Mouse (Mus musculus) limb, embryonic 11.5 days (tissue): ENCODE data around the gene Med27. TPM values are rescaled to one million over a fixed set of nuclear protein-coding genes. Genes with fewer than 3 reads are reported as not detected.

Experiments
- ATAC-seq: fragments of 200-750 bp; cut with Nextera tagmentation; 2 replicates; pipeline ENCODE4 v1.8.0; 2017; ENCODE audit warnings: low read depth; ENCODE audit not compliant: insufficient number of reproducible peaks, low FRiP score, low TSS enrichment
- DNase-seq: peaks from one replicate; pipeline ENCODE4 v3.0.0-alpha.2; 2015; ENCODE audit warnings: low spot score
- H3K27ac ChIP-seq: fragments of 300-500 bp; sonication (generic); replicated peaks from 2 replicates; pipeline ENCODE4 v1.5.1; 2014; ENCODE audit warnings: low read depth, mild to moderate bottlenecking, low read length
- H3K27me3 ChIP-seq: fragments of 300-500 bp; sonication (generic); 2 replicates; pipeline ENCODE4 v1.6.1; 2014; ENCODE audit warnings: mild to moderate bottlenecking, low read length, mixed read lengths; ENCODE audit not compliant: control insufficient read depth, insufficient read depth
- H3K36me3 ChIP-seq: fragments of 300-500 bp; sonication (generic); 2 replicates; pipeline ENCODE4 v1.6.1; 2014; ENCODE audit warnings: mild to moderate bottlenecking, low read length, moderate library complexity, mixed read lengths; ENCODE audit not compliant: control insufficient read depth, insufficient read depth
- H3K4me1 ChIP-seq: fragments of 300-500 bp; sonication (generic); 2 replicates; pipeline ENCODE4 v1.6.1; 2014; ENCODE audit warnings: low read length, mixed read lengths; ENCODE audit not compliant: control insufficient read depth, insufficient read depth
- H3K4me2 ChIP-seq: fragments of 300-500 bp; sonication (generic); 2 replicates; pipeline ENCODE4 v1.6.1; 2014; ENCODE audit warnings: low read depth, mild to moderate bottlenecking, moderate library complexity; ENCODE audit not compliant: severe bottlenecking
- H3K4me3 ChIP-seq: fragments of 300-500 bp; sonication (generic); 2 replicates; pipeline ENCODE4 v1.5.1; 2014; ENCODE audit warnings: low read depth, low read length
- H3K9ac ChIP-seq: fragments of 300-500 bp; sonication (generic); 2 replicates; pipeline ENCODE4 v1.6.1; 2014; ENCODE audit warnings: mild to moderate bottlenecking, low read length
- H3K9me3 ChIP-seq: fragments of 300-500 bp; sonication (generic); 2 replicates; pipeline ENCODE4 v1.6.1; 2016; ENCODE audit warnings: low read length; ENCODE audit not compliant: control insufficient read depth
- WGBS: fragments of 180-500 bp; shearing (Covaris S2); extraction: QIAGEN DNeasy Blood & Tissue Kit; methylation state at CpG from one replicate; pipeline ENCODE4 v1.1.7; 2014; 5-methylcytosine and 5-hydroxymethylcytosine counted together
- polyA plus RNA-seq: library from polyadenylated mRNA; unstranded; fragments of >200 nt; fragmentation: Nextera tagmentation; extraction: Ambion mirVana; gene quantifications from 2 replicates; pipeline ENCODE4 v1.2.1, GENCODE M21; 2014

Gene Med27
- polyA plus RNA-seq, 1 experiment from 2014 or later, result 56.3 TPM

GRCm38 (mm10) chr2:29472952-29473437 lies 126.4 kb downstream of the Med27 start:
- Histone ChIP-seq H3K4me1 (no peaks in the 10 kb centered on the region; the same call in 1 of the 2 replicates), H3K9ac (no peak overlapping the region), H3K36me3 (no peaks in the 10 kb centered on the region), H3K9me3 (no peaks in the 10 kb centered on the region), H3K27me3 (no peaks in the 10 kb centered on the region), H3K27ac (no peak overlapping the region), H3K4me2 (no peak overlapping the region), H3K4me3 (no peak overlapping the region)
- WGBS, result 91% methylated on average over 4 of the region's 4 CpGs
- no peak for DNase-seq
- ATAC-seq, result no peak

GRCm38 (mm10) chr2:29473907-29474306 lies 127.3 kb downstream of the Med27 start:
- WGBS, result 70% methylated on average over 2 of the region's 2 CpGs
- H3K4me1 ChIP-seq, result no peaks in the 10 kb centered on the region
- DNase-seq (no peak), ATAC-seq (no peak)
- no peak overlapping the region for H3K27ac ChIP-seq
- no peaks in the 10 kb centered on the region for H3K27me3 ChIP-seq
- H3K9ac ChIP-seq, result no peak overlapping the region
- H3K36me3 ChIP-seq, result no peaks in the 10 kb centered on the region
- no peak overlapping the region for H3K4me2 ChIP-seq
- no peaks in the 10 kb centered on the region for H3K9me3 ChIP-seq
- H3K4me3 ChIP-seq, result no peak overlapping the region

GRCm38 (mm10) chr2:29476702-29477101 lies 130.1 kb downstream of the Med27 start:
- no peaks in the 10 kb centered on the region for H3K4me1 ChIP-seq
- H3K4me2 ChIP-seq, result no peak overlapping the region
- H3K9me3 ChIP-seq, result no peaks in the 10 kb centered on the region
- H3K9ac ChIP-seq, result no peak overlapping the region
- H3K4me3 ChIP-seq, result no peak overlapping the region
- WGBS, result 89% methylated on average over 1 of the region's 1 CpGs
- no peaks in the 10 kb centered on the region for H3K36me3 ChIP-seq
- no peak overlapping the region for H3K27ac ChIP-seq
- DNase-seq, result no peak
- H3K27me3 ChIP-seq, result no peaks in the 10 kb centered on the region
- no peak for ATAC-seq

GRCm38 (mm10) chr2:29481856-29482255 lies 135.2 kb downstream of the Med27 start:
- H3K9ac ChIP-seq, result no peak overlapping the region
- no peak overlapping the region for H3K4me2 ChIP-seq
- DNase-seq, result no peak
- no peaks in the 10 kb centered on the region for H3K27me3 ChIP-seq
- WGBS, result 50% methylated on average over 8 of the region's 8 CpGs
- peaks cover 20% of the 10 kb centered on the region; the same call in 1 of the 2 replicates for H3K4me1 ChIP-seq
- no peak overlapping the region for H3K4me3 ChIP-seq
- no peaks in the 10 kb centered on the region for H3K36me3 ChIP-seq
- no peaks in the 10 kb centered on the region for H3K9me3 ChIP-seq
- ATAC-seq, result no peak
- H3K27ac ChIP-seq, result no peak overlapping the region

- peaks cover 24% of the 10 kb centered on the region; the same call in 1 of the 2 replicates for H3K4me1 ChIP-seq
- 22% methylated on average over 9 of the region's 9 CpGs for WGBS
- H3K27ac ChIP-seq, result no peak overlapping the region; the same call in 1 of the 2 replicates
- H3K27me3 ChIP-seq, result no peaks in the 10 kb centered on the region
- H3K9me3 ChIP-seq, result no peaks in the 10 kb centered on the region
- H3K9ac ChIP-seq, result no peak overlapping the region
- no peaks in the 10 kb centered on the region for H3K36me3 ChIP-seq
- no peak overlapping the region for H3K4me3 ChIP-seq
- DNase-seq (peak; percentile 36), ATAC-seq (no peak)
- H3K4me2 ChIP-seq, result no peak overlapping the region
Measured at GRCm38 (mm10) chr2:29482979-29483718, 136.5 kb downstream of the Med27 start.

- H3K27ac ChIP-seq, result no peak overlapping the region
- H3K4me1 ChIP-seq, result peaks cover 24% of the 10 kb centered on the region
- no peak for ATAC-seq
Measured at GRCm38 (mm10) chr2:29485519-29485918, 138.9 kb downstream of the Med27 start.

GRCm38 (mm10) chr2:29486491-29486890 lies 139.9 kb downstream of the Med27 start:
- 41% methylated on average over 7 of the region's 7 CpGs for WGBS

More at GRCm38 (mm10) chr2:29485519-29485918, 138.9 kb downstream of the Med27 start:
- Histone ChIP-seq H3K4me3 (no peak overlapping the region), H3K9ac (no peak overlapping the region), H3K4me2 (no peak overlapping the region), H3K9me3 (no peaks in the 10 kb centered on the region), H3K27me3 (no peaks in the 10 kb centered on the region), H3K36me3 (no peaks in the 10 kb centered on the region)
- 92% methylated on average over 2 of the region's 2 CpGs for WGBS
- no peak for DNase-seq

GRCm38 (mm10) chr2:29487652-29488051 lies 141.0 kb downstream of the Med27 start:
- Histone ChIP-seq H3K4me3 (no peak overlapping the region), H3K36me3 (no peaks in the 10 kb centered on the region), H3K9me3 (no peaks in the 10 kb centered on the region), H3K4me1 (peaks cover 19% of the 10 kb centered on the region), H3K4me2 (no peak overlapping the region), H3K9ac (no peak overlapping the region), H3K27ac (no peak overlapping the region), H3K27me3 (no peaks in the 10 kb centered on the region)
- 82% methylated on average over 2 of the region's 2 CpGs for WGBS
- ATAC-seq (no peak), DNase-seq (no peak)

More at GRCm38 (mm10) chr2:29486491-29486890, 139.9 kb downstream of the Med27 start:
- DNase-seq (no peak), ATAC-seq (no peak)
- Histone ChIP-seq H3K9ac (no peak overlapping the region), H3K4me1 (peaks cover 24% of the 10 kb centered on the region), H3K27ac (no peak overlapping the region), H3K4me2 (no peak overlapping the region), H3K9me3 (no peaks in the 10 kb centered on the region), H3K27me3 (no peaks in the 10 kb centered on the region), H3K4me3 (no peak overlapping the region), H3K36me3 (no peaks in the 10 kb centered on the region)
